Mouse (Mus musculus): ENCODE data around the gene Btnl2.
"Not testable (repeated sequence)": the region's sequence is repeated elsewhere in the genome, so short reads cannot be mapped to it uniquely, and the experiment has no call there.

The Btnl2 gene

DNA sequence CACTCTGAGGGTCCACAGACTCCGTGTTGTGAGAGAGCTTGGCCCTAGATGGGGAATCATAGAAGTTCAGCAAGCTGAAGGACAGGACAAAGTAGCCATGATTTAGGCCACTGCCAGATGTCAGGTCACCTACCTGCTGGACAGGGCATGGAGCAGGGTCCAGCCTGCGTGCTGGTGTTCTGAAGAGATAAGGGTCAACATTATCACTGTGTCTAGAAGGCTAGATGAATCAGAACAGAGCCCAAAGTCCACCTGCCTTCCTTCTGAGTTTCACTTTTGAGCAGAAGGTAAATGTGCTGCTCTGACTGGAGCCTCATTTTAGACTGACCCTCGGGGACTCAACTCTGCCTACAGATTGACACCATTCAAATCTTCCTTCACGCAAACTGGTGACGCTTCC lies at the start of gene Btnl2:
Gene Btnl2, plus strand, starts transcription at position 284 of the 400 bp plus-strand sequence.
- DNase-seq (ENCODE audit: low read depth) = no peak

DNA sequence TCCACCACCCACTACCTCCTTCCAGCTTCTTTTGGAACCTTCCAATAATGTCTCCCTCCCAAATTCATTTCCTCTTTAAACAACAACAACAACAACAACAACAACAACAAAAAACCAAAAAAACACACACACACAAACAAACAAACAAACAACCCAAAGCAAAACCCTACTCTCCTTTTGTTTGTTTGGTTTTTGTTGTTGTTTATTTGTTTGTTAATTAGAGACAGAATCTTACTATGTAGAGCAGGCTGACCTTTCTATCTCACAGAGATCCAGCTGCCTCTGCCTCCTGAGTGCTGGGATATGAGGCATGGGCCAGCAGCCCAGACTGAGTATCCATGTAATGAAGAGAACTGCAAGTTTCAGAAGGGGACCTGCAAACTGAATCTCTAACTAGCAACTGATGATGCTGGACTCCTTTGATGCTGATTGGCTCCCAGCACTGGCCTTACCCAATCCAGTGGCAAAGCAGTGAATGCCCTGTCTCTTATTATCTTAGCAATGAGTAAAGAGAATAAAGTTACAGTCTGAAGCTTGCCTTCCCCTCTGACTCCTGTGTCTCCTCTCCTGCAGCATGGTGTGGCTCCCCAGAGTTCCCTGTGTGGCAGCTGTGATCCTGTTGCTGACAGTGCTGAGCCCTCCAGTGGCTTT lies 49.1 kb upstream of the Btnl2 start, which contains the start of gene H2-Eb1:
Gene H2-Eb1, plus strand, starts transcription at position 488 of the 651 bp plus-strand sequence.
- DNase-seq (ENCODE audit: low read depth) = peak; percentile 74

DNA sequence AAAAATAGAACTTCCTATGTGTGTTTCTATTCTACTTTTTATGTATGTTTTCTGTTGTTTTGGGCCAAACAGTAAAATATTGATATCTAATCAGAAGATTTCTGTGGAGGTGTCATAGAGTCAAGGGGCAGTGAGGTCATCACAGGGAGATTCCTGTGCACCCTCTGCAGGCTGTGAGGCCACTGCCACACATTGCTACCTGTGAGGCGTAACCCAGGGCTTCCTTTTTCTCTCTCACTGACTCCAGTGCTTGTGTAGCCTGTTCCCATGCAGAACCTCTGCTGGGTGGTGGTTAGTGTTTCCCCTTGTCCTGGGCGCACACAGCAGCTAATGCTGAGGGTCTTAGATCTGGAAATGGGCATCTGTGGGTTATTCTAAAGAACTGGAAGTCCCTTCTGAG lies 48.2 kb upstream of the Btnl2 start:
- no peak for DNase-seq (ENCODE audit: low read depth)

DNA sequence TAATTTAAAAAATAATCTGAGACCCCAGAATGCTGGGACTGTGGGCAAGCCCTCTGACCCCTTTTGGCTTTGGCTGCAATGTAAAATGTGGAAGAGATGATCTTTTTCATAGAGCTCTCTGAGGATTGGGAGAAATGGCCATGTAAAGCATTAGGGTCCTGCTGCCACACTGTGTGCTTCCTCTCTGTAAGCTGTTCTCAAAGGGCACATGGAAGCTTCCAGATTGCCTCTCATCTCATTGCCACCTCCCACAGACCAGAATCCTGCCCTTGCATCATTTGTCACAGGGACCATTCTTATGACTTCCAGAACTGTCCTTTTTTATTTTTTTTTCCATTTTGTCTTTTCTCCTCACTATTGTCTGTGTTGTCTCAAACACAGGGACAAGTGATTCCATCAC lies 47.4 kb upstream of the Btnl2 start:
- DNase-seq (ENCODE audit: low read depth) = no peak

DNA sequence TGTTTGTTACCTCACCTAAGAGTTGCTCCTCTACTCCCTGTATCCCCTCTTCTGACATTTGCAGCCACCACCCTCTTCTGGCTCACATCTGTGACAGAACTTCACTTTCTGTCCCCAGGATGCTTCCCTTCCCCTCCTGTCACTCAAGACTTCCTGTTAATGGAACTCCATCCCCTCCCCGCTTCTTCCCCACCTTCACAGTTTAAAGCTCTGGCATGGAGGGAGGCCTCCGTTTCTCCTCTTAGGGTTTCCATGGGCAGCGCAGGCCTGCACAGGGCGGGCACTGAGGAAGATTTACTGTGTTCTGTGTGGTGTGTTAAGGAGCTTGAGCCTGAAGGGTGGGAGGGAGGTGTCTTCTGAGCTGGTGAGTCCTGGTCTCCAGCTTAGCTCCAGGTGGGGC lies 46.5 kb upstream of the Btnl2 start:
- DNase-seq (ENCODE audit: low read depth) = no peak

DNA sequence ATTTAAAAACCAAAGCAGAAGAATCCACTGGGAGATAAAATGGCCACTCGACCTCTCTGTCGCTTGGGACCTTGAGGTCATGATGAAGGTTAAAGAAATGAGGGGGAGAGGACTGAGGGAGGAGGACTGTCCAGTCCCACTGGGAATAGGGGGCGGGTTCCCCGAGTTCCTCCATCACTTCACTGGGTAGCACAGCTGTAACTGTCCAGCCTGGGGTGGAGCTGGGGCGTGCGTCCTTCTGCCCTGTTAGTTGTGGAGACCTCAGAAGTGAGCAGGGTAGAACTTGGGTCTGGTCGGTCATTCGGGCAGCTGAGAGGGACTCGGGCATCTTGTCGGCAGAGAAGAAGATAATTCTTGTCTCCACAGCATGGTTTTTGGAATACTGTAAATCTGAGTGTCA lies 45.4 kb upstream of the Btnl2 start:
- DNase-seq (ENCODE audit: low read depth) = no peak

DNA sequence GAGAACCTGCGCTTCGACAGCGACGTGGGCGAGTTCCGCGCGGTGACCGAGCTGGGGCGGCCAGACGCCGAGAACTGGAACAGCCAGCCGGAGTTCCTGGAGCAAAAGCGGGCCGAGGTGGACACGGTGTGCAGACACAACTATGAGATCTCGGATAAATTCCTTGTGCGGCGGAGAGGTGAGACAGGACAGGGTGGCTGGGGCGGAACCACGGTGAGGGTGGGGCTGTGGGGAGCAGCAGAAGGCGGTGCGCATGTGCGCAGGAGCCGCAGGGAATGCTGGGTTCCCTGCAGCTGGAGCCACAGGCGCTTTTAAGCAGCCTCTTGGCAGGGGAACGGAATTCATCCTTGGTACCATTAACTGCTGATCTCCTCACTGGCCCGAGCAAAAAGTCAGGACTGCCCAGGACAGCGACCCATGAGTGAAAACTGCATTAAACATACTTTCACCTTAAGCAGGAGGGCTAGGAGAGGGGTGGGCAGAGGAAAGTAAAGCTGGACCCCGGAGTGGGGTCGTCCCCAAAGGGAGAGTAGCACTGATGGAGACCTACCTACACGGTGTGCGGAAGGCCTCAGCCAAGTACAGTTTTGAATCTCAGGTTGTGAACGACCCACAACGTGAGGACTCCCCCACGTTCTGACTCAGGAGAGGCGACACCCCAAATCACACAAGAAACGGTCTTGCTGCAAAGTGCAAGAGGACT lies 44.8 kb upstream of the Btnl2 start:
- DNase-seq (ENCODE audit: low read depth) = no peak

DNA sequence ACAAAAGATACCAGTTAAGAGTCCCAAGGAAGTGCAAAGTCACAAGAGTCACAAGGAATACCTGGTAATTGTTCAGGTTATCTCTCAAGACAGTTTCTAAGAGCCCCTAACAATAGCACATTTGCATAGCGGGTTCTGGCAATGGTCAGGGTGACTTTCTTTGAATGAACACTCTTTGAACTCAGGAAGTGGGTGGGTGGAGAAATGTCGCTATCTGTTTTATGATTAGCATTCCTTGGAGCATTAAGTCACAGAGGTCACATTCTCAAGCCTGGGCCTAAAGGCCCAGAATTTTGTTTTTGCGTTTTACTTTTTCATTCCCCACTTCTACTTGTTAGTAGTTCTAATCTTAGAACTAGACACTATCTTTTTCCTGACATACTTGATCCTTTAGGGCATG lies 44.1 kb upstream of the Btnl2 start:
- not testable (repeated sequence) for DNase-seq (ENCODE audit: low read depth)

DNA sequence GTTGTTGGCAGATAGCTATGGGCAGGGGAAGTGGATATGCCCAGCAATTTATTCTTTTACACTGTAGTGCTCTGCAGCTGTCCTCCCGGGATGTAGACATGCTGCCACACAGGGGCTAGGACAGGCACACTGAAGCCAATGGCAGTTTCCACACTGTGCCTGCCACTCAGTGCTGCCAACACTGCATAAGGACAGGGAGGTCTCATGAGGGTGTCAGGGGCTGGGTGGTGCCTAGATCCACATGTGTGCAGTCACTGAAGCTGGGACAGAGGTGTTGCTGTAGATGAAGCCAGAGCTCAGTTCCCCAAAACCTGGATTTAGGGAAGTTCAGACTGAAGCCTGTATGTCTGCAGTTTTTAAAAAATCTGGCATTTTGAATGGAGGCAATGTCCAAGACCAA lies 42.4 kb upstream of the Btnl2 start:
- DNase-seq (ENCODE audit: low read depth) = no peak

DNA sequence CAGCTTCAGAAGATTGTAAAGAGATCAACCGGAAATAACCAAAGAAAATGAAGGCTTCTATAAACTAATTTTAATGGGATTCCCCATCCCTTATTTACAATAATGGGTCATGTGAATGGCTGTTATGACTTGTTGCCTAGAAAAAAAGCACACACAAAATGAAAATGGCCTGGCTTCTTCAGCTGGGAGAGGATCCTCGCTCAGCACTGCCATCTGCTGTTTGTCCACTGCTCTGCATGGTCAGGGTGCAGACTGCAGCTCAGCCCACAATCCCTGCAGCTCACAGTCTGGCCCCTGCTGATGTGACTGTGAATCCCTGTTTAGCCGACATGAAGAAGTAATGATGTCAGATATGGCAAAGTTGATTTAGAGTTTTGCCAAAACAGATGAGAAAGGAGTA lies 41.2 kb upstream of the Btnl2 start:
- DNase-seq (ENCODE audit: low read depth) = peak; percentile 58

DNA sequence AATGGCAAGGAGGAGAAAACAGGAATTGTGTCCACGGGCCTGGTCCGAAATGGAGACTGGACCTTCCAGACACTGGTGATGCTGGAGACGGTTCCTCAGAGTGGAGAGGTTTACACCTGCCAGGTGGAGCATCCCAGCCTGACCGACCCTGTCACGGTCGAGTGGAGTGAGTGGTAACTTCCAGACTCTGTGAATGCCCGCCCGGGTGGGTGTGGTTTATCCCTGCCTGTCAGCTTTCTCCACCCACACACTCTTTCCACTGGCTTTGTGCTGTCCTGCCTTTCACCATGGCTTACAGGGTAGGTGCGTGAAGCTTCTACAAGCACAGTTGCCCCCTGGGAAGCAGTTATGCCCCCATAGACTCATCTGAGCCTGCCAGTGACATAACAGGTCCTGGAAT lies 40.3 kb upstream of the Btnl2 start:
- no peak for DNase-seq (ENCODE audit: low read depth)

DNA sequence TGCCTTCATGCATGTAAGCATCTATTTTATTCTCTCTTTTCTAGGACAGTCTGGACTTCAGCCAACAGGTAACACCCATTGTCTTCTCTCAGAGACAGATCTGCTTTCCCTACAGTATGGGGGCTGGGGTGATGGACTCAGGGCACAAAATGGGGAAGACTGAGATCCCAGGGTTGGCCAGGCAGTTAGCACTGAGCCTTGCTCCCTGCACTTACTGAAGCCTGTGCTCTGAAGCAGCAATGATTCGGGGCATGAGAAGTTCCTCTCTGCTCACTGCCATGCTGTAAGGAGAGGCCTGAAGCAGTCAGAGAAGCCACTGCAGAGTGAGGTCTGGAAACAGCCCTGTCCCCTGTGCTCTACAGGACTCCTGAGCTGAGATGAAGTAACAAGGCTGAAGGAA lies 39.1 kb upstream of the Btnl2 start:
- no peak for DNase-seq (ENCODE audit: low read depth)

DNA sequence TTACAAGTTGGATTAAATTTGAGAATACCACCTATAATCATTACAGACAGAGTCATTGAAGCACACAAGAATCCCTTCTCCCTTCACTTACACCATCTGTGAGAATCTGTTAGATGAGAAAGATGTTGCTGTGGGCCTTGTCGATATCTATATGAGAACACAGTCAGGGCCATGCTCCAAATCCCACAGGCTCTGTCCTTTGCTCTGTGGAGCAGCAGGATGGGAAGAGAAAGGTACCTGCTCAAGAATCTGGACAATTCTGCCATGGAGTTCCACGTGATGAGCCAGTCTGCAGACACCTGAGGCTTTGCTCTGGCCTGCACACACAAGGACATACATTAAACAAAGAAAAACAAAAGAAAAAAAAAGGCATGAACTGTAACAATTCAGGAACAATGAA lies 37.9 kb upstream of the Btnl2 start:
- DNase-seq (ENCODE audit: low read depth) = no peak

DNA sequence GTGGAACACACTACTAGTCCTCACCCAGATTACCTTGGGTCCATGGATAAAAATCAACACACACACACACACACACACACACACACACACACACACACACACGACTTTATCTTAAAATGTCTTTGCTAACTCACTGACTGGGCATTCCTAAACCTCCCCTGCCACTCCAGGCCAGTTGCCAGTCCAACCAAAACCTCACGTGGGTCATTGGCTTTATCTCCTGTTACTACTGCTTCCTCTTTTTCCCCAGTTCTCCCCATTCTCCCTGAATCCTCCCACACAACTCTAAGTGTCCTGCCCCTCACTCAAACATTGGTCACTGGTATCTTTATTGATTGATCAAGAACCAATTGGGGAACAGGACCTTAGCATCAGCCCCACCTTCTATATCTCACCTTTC lies 37.3 kb upstream of the Btnl2 start:
- DNase-seq (ENCODE audit: low read depth) = no peak

DNA sequence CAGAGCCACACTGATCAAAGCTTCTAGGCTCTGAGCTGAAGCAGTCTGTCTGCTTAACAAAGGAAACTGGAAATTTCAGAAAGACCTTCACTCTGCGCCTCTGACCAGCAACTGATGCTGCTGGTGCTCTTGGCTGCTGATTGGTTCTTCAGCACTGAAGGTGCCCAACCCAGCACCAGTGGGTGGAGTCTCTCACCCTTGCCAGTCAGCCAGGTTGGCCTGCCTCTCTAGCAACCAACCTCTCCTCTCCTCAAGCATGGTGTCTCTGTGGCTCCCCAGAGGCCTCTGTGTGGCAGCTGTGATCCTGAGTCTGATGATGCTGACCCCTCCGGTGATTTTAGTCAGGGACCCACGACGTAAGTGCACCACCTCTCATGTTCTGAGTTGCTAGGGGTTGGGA lies 29.2 kb upstream of the Btnl2 start, which contains the start of gene H2-Eb2:
Gene H2-Eb2, plus strand, starts transcription at position 230 of the 400 bp plus-strand sequence.
- no peak for DNase-seq (ENCODE audit: low read depth)

DNA sequence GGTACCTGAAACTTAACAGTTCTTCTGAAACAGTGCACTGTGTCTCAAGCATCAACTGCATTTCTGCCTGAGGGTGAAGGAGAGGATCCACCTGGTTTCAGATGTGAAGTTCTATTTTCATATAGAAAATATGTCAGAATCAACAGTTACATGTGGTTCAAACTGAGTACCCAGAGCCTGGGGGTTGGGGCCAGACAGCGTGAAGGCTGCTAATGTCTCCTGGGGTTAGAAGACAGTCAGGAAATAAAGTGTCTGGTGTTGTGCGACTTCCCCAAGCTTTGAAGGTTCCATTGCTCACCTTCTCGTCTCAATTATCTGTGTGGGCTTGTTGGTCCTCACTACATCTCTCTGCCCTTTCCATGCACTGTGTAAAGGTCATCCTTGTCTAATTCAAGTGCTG lies 28.2 kb upstream of the Btnl2 start:
- no peak for DNase-seq (ENCODE audit: low read depth)

DNA sequence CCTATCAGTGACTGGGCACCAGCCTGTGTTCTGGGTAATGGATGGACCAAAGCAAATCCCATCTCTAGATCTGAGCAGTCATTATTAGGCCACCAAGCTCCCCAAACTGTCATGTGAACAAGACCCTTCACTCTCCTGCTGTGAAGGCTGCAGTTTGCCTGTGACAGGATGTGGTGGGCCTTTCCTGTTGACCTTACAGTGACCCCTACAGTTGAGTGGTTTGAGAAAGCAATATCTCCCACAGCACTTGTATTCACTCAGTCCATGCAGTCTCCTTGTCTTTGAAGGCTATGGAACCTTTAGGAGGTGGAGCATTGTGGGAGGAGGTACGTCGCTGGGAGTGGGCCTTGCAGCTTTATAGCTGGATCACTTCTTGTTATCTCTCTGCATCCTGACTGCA lies 24.8 kb upstream of the Btnl2 start:
- no peak for DNase-seq (ENCODE audit: low read depth)

DNA sequence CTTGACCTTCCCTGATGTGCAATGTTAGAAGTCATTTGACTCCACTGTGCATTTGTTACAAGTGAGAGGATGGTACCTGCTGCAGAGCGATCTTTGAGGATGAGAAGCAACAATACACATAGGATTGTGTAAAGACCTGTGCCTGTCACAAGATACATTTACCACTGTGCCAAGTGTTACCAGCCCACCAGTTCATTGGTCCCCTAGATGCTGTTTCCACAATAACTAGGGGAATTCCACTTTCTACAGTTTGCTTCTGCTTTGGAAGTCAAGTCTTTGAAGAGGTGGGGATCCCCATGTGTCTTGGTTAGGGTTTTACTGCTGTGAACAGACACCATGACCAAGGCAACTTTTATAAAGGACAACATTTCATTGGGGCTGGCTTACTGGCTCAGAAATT lies 23.4 kb upstream of the Btnl2 start:
- no peak for DNase-seq (ENCODE audit: low read depth)

DNA sequence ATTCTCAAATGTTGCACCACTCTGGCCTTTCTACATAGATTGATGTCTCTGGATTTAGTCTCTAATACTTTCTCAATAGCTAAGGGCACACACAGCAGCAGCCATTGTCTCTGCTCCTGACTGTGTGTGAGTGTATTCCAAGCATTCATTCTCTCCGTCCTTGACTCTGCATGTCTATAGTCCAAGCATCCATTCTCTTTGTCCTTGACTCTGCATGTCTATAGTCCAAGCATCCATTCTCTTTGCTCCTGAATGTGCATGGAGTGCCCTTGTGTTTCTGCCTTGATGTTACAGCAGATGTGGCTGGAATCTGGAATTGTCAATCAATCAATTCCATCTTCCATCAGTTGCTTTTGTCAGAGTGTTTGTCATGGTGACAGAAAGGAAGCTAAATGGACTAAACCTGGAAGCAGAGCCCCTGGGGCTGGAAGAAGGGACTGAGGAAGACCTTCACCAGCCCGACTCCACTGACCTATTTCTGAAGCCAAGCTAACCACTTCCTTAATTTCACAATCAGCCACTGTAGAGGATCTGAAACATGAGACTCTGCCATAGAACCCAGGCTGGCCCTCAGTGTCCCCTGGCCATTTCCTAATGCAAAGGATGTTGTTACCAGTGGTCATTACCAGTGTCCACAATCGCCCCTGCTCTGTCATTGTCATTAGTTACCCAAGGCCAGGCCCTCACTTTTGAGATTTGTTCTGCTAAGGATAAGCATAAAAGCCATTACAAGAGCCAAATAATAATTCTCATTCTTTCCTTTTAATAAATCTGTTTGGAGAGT lies 13.8 kb upstream of the Btnl2 start:
- peak; percentile 25 for DNase-seq (ENCODE audit: low read depth)

DNA sequence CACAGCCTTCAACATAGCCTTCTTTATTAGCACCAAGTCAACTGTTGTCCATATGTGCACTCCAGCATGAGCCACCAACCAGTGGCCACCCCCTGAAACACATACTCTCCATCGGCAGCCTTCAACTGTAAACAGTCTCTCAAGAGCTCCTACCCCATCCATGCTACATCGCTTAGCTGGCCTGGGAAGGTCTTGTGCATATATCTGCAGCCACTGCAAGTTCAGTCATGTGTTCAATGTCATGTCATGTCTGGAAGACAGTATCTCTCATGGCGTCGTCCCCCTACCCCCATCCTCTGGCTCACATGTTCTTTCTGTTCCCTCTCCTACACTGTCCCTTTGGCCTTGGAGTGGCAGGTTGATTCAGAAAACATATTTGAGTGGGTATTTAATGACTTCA lies 9.7 kb upstream of the Btnl2 start:
- no peak for DNase-seq (ENCODE audit: low read depth)

DNA sequence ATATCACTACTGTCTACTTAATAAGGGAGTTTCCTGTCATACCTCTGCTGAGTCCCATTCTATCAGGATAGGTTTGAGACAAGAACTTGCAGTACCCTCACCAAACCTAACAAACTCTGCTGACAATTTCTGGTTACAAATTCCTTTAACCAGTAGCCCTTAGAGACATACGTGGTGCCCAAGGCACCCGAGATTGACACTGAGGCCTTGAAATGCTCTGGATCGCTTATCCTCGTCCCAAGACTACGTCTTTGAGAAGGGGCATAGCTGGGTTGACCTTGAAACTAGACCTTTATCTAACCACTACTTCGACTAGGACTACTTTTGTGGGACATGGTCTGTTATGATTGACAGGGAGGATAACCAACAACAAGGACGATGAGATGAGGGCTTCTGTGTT lies 9.1 kb upstream of the Btnl2 start:
- DNase-seq (ENCODE audit: low read depth) = no peak

DNA sequence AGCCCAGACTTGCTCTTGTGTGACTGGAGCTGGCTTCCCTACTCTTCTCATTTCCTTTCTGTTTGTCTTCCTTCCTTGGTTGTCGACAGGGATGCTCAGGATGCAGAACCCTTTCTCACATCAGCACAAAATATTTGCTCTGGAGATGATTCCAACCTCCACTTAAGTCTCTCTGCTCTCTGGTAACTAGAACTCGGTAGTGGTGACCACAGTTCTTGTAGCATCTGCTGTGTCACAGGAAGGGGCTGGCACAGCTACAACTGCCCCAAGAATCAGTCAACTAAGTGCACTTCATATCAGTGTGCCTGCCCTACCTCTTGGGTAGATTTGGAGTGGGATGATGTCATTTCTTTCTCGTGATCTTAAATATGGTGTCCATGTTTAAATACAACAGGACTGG lies 8.6 kb upstream of the Btnl2 start:
- DNase-seq (ENCODE audit: low read depth) = no peak

Data from c-Kit-positive CD71-negative TER-119-negative erythroid progenitor cells, embryonic 14.5 days (primary cell).